Mouse (Mus musculus) frontal cortex, postnatal 14 days (tissue): Measurements from ENCODE around the gene Limch1.

Experiments
- DNase-seq, 2 experiments: peaks; one replicate each; pipeline ENCODE4 v3.0.0; 2022; ENCODE audit warnings: low spot score in 2 of 2

The Limch1 gene

GRCm38 (mm10) chr5:66785995-66786620 lies 40.5 kb downstream of the Limch1 start:
- no peak for DNase-seq

GRCm38 (mm10) chr5:66786621-66787061 lies 41.0 kb downstream of the Limch1 start:
- no peak for DNase-seq

GRCm38 (mm10) chr5:66789041-66789440 lies 43.4 kb downstream of the Limch1 start:
- DNase-seq = no peak

GRCm38 (mm10) chr5:66791161-66791560 lies 45.5 kb downstream of the Limch1 start:
- DNase-seq = no peak

- no peak for DNase-seq
These were observed 47.6 kb downstream of the Limch1 start for GRCm38 (mm10) chr5:66793251-66793650.

- no peak for DNase-seq
These were observed 51.7 kb downstream of the Limch1 start for GRCm38 (mm10) chr5:66797326-66797725.

- DNase-seq = no peak
These were observed 52.5 kb downstream of the Limch1 start for GRCm38 (mm10) chr5:66798135-66798534.

- DNase-seq = no peak
These were observed 53.0 kb downstream of the Limch1 start for GRCm38 (mm10) chr5:66798591-66799003.

GRCm38 (mm10) chr5:66800243-66800642 lies 54.6 kb downstream of the Limch1 start:
- DNase-seq = no peak

GRCm38 (mm10) chr5:66800977-66801376 lies 55.4 kb downstream of the Limch1 start:
- no peak for DNase-seq

GRCm38 (mm10) chr5:66802196-66802595 lies 56.6 kb downstream of the Limch1 start:
- DNase-seq = no peak

- DNase-seq = no peak
These were observed 60.7 kb downstream of the Limch1 start for GRCm38 (mm10) chr5:66806335-66806734.

- DNase-seq = no peak
These were observed 62.1 kb downstream of the Limch1 start for GRCm38 (mm10) chr5:66807737-66808136.

GRCm38 (mm10) chr5:66809016-66809570 lies 63.5 kb downstream of the Limch1 start:
- no peak for DNase-seq

- DNase-seq = no peak
These were observed 64.8 kb downstream of the Limch1 start for GRCm38 (mm10) chr5:66810396-66810795.

- DNase-seq = no peak
These were observed 69.0 kb downstream of the Limch1 start for GRCm38 (mm10) chr5:66814674-66815073.

GRCm38 (mm10) chr5:66815877-66816276 lies 70.2 kb downstream of the Limch1 start:
- DNase-seq = no peak

- DNase-seq = no peak
These were observed 71.1 kb downstream of the Limch1 start for GRCm38 (mm10) chr5:66816751-66817150.

- DNase-seq = no peak
These were observed 71.7 kb downstream of the Limch1 start for GRCm38 (mm10) chr5:66817184-66817956.

- DNase-seq = no peak
These were observed 77.0 kb downstream of the Limch1 start for GRCm38 (mm10) chr5:66822500-66823205.

- no peak for DNase-seq
These were observed 80.0 kb downstream of the Limch1 start for GRCm38 (mm10) chr5:66825586-66825985.

GRCm38 (mm10) chr5:66826844-66827243 lies 81.2 kb downstream of the Limch1 start:
- DNase-seq = no peak
